Mouse (Mus musculus) hindbrain, postnatal 0 days (tissue): ENCODE results near the gene Dmrta1. TPM values are rescaled to one million over a fixed set of nuclear protein-coding genes. Genes with fewer than 3 reads are reported as not detected.
"Not testable (repeated sequence)": the region's sequence is repeated elsewhere in the genome, so short reads cannot be mapped to it uniquely, and the experiment has no call there.

ENCODE experiments used
- ATAC-seq: fragments of 200-750 bp; cut with Nextera tagmentation; 2 replicates; pipeline ENCODE4 v1.8.0; 2017; ENCODE audit warnings: mild to moderate bottlenecking, moderate TSS enrichment, moderate library complexity
- DNase-seq: peaks from one replicate; pipeline ENCODE4 v3.0.0-alpha.2; 2015; ENCODE audit warnings: low spot score
- H3K27ac ChIP-seq: fragments of 300-500 bp; sonication (generic); 2 replicates; pipeline ENCODE4 v1.5.1; 2014; ENCODE audit warnings: mild to moderate bottlenecking
- H3K27me3 ChIP-seq: fragments of 300-500 bp; sonication (generic); 2 replicates; pipeline ENCODE4 v1.6.1; 2014; ENCODE audit warnings: low read length, mixed read lengths; ENCODE audit not compliant: insufficient read depth
- H3K36me3 ChIP-seq: fragments of 300-500 bp; sonication (generic); 2 replicates; pipeline ENCODE4 v1.6.1; 2014; ENCODE audit warnings: low read length, mixed read lengths; ENCODE audit not compliant: insufficient read depth
- H3K4me1 ChIP-seq: fragments of 300-500 bp; sonication (generic); 2 replicates; pipeline ENCODE4 v1.6.1; 2014; ENCODE audit warnings: antibody characterized with exemption, low read length, mixed read lengths; ENCODE audit not compliant: insufficient read depth
- H3K4me2 ChIP-seq: fragments of 300-500 bp; sonication (generic); 2 replicates; pipeline ENCODE4 v1.6.1; 2014; ENCODE audit warnings: low read depth, mild to moderate bottlenecking, low read length, moderate library complexity, mixed read lengths
- H3K4me3 ChIP-seq: fragments of 300-500 bp; sonication (generic); 2 replicates; pipeline ENCODE4 v1.5.1; 2014; ENCODE audit warnings: low read length
- H3K9ac ChIP-seq: fragments of 300-500 bp; sonication (generic); replicated peaks from 2 replicates; pipeline ENCODE4 v1.6.1; 2014; ENCODE audit warnings: mild to moderate bottlenecking, low read length, moderate library complexity, mixed read lengths
- H3K9me3 ChIP-seq: fragments of 300-500 bp; sonication (generic); 2 replicates; pipeline ENCODE4 v1.6.1; 2016; ENCODE audit warnings: low read length, mixed read lengths
- CTCF ChIP-seq: IDR thresholded peaks from 2 replicates; pipeline ENCODE4 v1.5.1; 2016; ENCODE audit warnings: antibody characterized with exemption, control low read depth, low read depth
- WGBS: fragments of 180-500 bp; shearing (Covaris S2); extraction: QIAGEN DNeasy Blood & Tissue Kit; methylation state at CpG from one replicate; pipeline ENCODE4 v1.1.7; 2014; 5-methylcytosine and 5-hydroxymethylcytosine counted together
- polyA plus RNA-seq: library from polyadenylated mRNA; unstranded; fragments of >200 nt; fragmentation: Nextera tagmentation; extraction: Ambion mirVana; gene quantifications from 2 replicates; pipeline ENCODE4 v1.2.1, GENCODE M21; 2015
- total RNA-seq: library from RNA; depleted of rRNA; stranded (reverse); fragments of >200 nt; gene quantifications from 2 replicates; pipeline ENCODE4 v1.2.3, GENCODE M21; 2014

Dmrta1 gene
- total and polyA plus RNA-seq, 2 experiments from 2014 or later, result 0.30 to 1.7 TPM

- H3K9me3 ChIP-seq, result no peaks in the 10 kb centered on the region
- 0 out of 2 replicates have a peak, but pooled peaks cover 11% of the 10 kb centered on the region for H3K27me3 ChIP-seq
- no peak overlapping the region for H3K27ac ChIP-seq
- H3K9ac ChIP-seq, result peak overlapping the region; percentile 42; the same call in 1 of the 2 replicates
- 7% methylated on average over 16 of the region's 16 CpGs for WGBS
- DNase-seq (peak; percentile 12), ATAC-seq (no peak)
- H3K36me3 ChIP-seq, result no peaks in the 10 kb centered on the region
- TF ChIP-seq CTCF, result no peak
- 0 out of 2 replicates have a peak, but pooled peaks cover 3% of the 10 kb centered on the region for H3K4me1 ChIP-seq
- peak overlapping the region; percentile 52 for H3K4me3 ChIP-seq
- H3K4me2 ChIP-seq, result peak overlapping the region; percentile 62
Observed at GRCm38 (mm10) chr4:89688804-89689497, 9.7 kb downstream of the Dmrta1 start.

- Histone ChIP-seq H3K9ac (no peak overlapping the region), H3K9me3 (no peaks in the 10 kb centered on the region), H3K4me3 (no peak overlapping the region), H3K4me2 (no peak overlapping the region), H3K27me3 (0 out of 2 replicates have a peak, but pooled peaks cover 11% of the 10 kb centered on the region), H3K4me1 (0 out of 2 replicates have a peak, but pooled peaks cover 3% of the 10 kb centered on the region), H3K27ac (no peak overlapping the region), H3K36me3 (no peaks in the 10 kb centered on the region)
- TF ChIP-seq CTCF, result no peak
- ATAC-seq (no peak), DNase-seq (peak; percentile 10)
- 67% methylated on average over 6 of the region's 6 CpGs for WGBS
Observed at GRCm38 (mm10) chr4:89691936-89692335, 12.7 kb downstream of the Dmrta1 start.

- Histone ChIP-seq H3K27me3 (0 out of 2 replicates have a peak, but pooled peaks cover 7% of the 10 kb centered on the region), H3K36me3 (no peaks in the 10 kb centered on the region), H3K4me1 (0 out of 2 replicates have a peak, but pooled peaks cover 3% of the 10 kb centered on the region), H3K9me3 (no peaks in the 10 kb centered on the region), H3K4me2 (no peak overlapping the region), H3K27ac (no peak overlapping the region), H3K9ac (no peak overlapping the region), H3K4me3 (no peak overlapping the region)
- ATAC-seq, result no peak
- WGBS, result 38% methylated on average over 1 of the region's 1 CpGs
- TF ChIP-seq CTCF, result peak; percentile 48
- no peak for DNase-seq
Observed at GRCm38 (mm10) chr4:89692780-89693179, 13.5 kb downstream of the Dmrta1 start.

- peak; percentile 10 for DNase-seq
- WGBS, result 65% methylated on average over 5 of the region's 5 CpGs
- Histone ChIP-seq H3K36me3 (no peaks in the 10 kb centered on the region), H3K27ac (no peak overlapping the region), H3K4me2 (no peak overlapping the region), H3K4me1 (no peaks in the 10 kb centered on the region), H3K9ac (no peak overlapping the region), H3K4me3 (no peak overlapping the region), H3K27me3 (no peaks in the 10 kb centered on the region), H3K9me3 (no peaks in the 10 kb centered on the region)
- TF ChIP-seq CTCF, result peak; percentile 40
- ATAC-seq, result no peak
Observed at GRCm38 (mm10) chr4:89695589-89695988, 16.4 kb downstream of the Dmrta1 start.

GRCm38 (mm10) chr4:89697951-89698350 is 18.7 kb downstream of the Dmrta1 start:
- Histone ChIP-seq H3K27ac (no peak overlapping the region), H3K9me3 (no peaks in the 10 kb centered on the region), H3K4me3 (no peak overlapping the region), H3K4me2 (no peak overlapping the region), H3K4me1 (no peaks in the 10 kb centered on the region), H3K27me3 (no peaks in the 10 kb centered on the region), H3K36me3 (no peaks in the 10 kb centered on the region), H3K9ac (no peak overlapping the region)
- peak; percentile 17; the same call in 1 of the 2 replicates for TF ChIP-seq CTCF
- no peak for ATAC-seq
- peak; percentile 13 for DNase-seq

GRCm38 (mm10) chr4:89723526-89724190 is 44.4 kb downstream of the Dmrta1 start:
- ATAC-seq, H3K27ac ChIP-seq, H3K4me1 ChIP-seq, DNase-seq, H3K4me2 ChIP-seq, H3K27me3 ChIP-seq, H3K9ac ChIP-seq, H3K36me3 ChIP-seq, H3K4me3 ChIP-seq, H3K9me3 ChIP-seq: not testable (repeated sequence)
- WGBS, result 61% methylated on average over 1 of the region's 1 CpGs
